Mouse (Mus musculus) forebrain, embryonic 15.5 days (tissue): Measurements from ENCODE around the gene Cadps. TPM values are rescaled to one million over a fixed set of nuclear protein-coding genes. Genes with fewer than 3 reads are reported as not detected.
A peak's percentile ranks its signal among the peaks of the same experiment; 100 is the strongest.

Source experiments
- ATAC-seq: fragments of 200-750 bp; cut with Nextera tagmentation; replicated peaks from 2 replicates; pipeline ENCODE4 v1.8.0; 2017; ENCODE audit warnings: mild to moderate bottlenecking, moderate TSS enrichment, moderate library complexity
- H3K27ac ChIP-seq: fragments of 300-500 bp; sonication (generic); replicated peaks from 2 replicates; pipeline ENCODE4 v1.5.1; 2015; ENCODE audit warnings: mild to moderate bottlenecking, inconsistent platforms
- H3K27me3 ChIP-seq: fragments of 300-500 bp; sonication (generic); 2 replicates; pipeline ENCODE4 v1.6.1; 2015; ENCODE audit warnings: inconsistent platforms
- H3K36me3 ChIP-seq: fragments of 300-500 bp; sonication (generic); 2 replicates; pipeline ENCODE4 v1.6.1; 2015; ENCODE audit warnings: mild to moderate bottlenecking, inconsistent platforms
- H3K4me1 ChIP-seq: fragments of 300-500 bp; sonication (generic); 2 replicates; pipeline ENCODE4 v1.6.1; 2015; ENCODE audit warnings: inconsistent platforms
- H3K4me2 ChIP-seq: fragments of 300-500 bp; sonication (generic); replicated peaks from 2 replicates; pipeline ENCODE4 v1.6.1; 2015; ENCODE audit warnings: mild to moderate bottlenecking, inconsistent platforms
- H3K4me3 ChIP-seq: fragments of 300-500 bp; sonication (generic); 2 replicates; pipeline ENCODE4 v1.5.1; 2015; ENCODE audit warnings: mild to moderate bottlenecking, inconsistent platforms
- H3K9ac ChIP-seq: fragments of 300-500 bp; sonication (generic); replicated peaks from 2 replicates; pipeline ENCODE4 v1.6.1; 2015; ENCODE audit warnings: mild to moderate bottlenecking, inconsistent platforms
- H3K9me3 ChIP-seq: fragments of 300-500 bp; sonication (generic); 2 replicates; pipeline ENCODE4 v1.6.1; 2016; ENCODE audit warnings: inconsistent platforms
- WGBS: fragments of 180-500 bp; shearing (Covaris S2); methylation state at CpG from one replicate; pipeline ENCODE4 v1.1.7; 2015; ENCODE audit warnings: mixed read lengths; 5-methylcytosine and 5-hydroxymethylcytosine counted together
- polyA plus RNA-seq: library from polyadenylated mRNA; unstranded; fragments of >200 nt; fragmentation: Nextera tagmentation; extraction: Ambion mirVana; gene quantifications from 2 replicates; pipeline ENCODE4 v1.2.1, GENCODE M21; 2015

Gene Cadps
- polyA plus RNA-seq, 1 experiment from 2014 or later, result 27.2 TPM

DNA sequence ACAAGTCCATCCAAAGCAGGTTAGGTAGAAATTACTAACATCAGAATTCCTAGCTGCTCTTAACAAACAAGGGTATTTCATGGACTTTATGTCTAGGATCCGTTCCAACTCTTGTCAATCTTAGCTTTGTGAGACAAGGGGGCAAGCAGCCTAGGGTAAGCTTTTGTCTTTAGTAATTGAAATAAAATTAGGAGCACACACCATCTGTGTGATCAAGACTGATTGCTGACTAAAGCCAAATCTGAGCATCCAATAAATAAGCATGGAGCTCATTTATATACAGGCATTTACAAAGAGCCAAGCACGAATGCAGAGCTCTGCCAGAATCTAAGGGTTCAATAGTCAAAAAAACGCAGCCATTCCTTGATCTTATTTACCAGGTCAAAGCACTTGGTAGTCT lies 104.1 kb downstream of the Cadps start:
- peak overlapping the region; percentile 31 for H3K27ac ChIP-seq
- peak; percentile 93 for ATAC-seq
- 18% methylated on average over 3 of the region's 3 CpGs for WGBS

GRCm38 (mm10) chr14:12715906-12716659 lies 106.8 kb downstream of the Cadps start:
- Histone ChIP-seq H3K36me3 (0 out of 2 replicates have a peak, but pooled peaks cover 3% of the 10 kb centered on the region), H3K9me3 (no peaks in the 10 kb centered on the region), H3K9ac (no peak overlapping the region), H3K4me3 (no peak overlapping the region), H3K27me3 (no peaks in the 10 kb centered on the region), H3K4me1 (peaks cover 15% of the 10 kb centered on the region), H3K4me2 (no peak overlapping the region), H3K27ac (no peak overlapping the region)
- ATAC-seq, result no peak; the same call in 1 of the 2 replicates
- 71% methylated on average over 2 of the region's 2 CpGs for WGBS

More for the DNA sequence above, 104.1 kb downstream of the Cadps start:
- H3K4me1 ChIP-seq, result peaks cover 15% of the 10 kb centered on the region
- H3K9ac ChIP-seq, result no peak overlapping the region
- no peaks in the 10 kb centered on the region for H3K27me3 ChIP-seq
- H3K36me3 ChIP-seq, result 0 out of 2 replicates have a peak, but pooled peaks cover 3% of the 10 kb centered on the region
- H3K4me2 ChIP-seq, result no peak overlapping the region
- H3K4me3 ChIP-seq, result no peak overlapping the region
- no peaks in the 10 kb centered on the region for H3K9me3 ChIP-seq

- Histone ChIP-seq H3K4me2 (no peak overlapping the region), H3K27ac (no peak overlapping the region), H3K27me3 (no peaks in the 10 kb centered on the region), H3K9ac (no peak overlapping the region), H3K4me3 (no peak overlapping the region), H3K4me1 (no peaks in the 10 kb centered on the region), H3K36me3 (peaks cover 6% of the 10 kb centered on the region; the same call in 1 of the 2 replicates), H3K9me3 (no peaks in the 10 kb centered on the region)
- 93% methylated on average over 3 of the region's 3 CpGs for WGBS
- no peak for ATAC-seq
Observed at GRCm38 (mm10) chr14:12707395-12707794, 115.5 kb downstream of the Cadps start.

DNA sequence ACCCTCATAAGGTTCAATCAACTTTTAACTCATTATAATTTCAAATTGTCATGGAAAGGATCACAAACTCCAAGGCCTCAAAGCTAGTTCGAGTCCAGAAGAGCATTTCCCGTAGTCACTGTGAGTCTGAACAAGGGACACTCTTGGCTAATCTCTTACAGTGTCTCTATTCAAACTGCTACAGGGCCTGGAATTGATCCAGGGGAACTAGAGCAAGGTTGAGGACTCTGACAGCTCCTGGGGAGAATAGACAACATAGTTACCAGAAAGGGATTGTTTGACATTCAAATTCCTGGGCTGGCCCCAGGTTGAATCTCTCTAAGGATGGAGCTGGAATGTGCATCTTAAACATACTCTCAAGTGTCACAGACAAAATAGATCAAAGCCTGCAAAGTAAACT lies 118.4 kb downstream of the Cadps start:
- Histone ChIP-seq H3K9me3 (no peaks in the 10 kb centered on the region), H3K27me3 (no peaks in the 10 kb centered on the region), H3K9ac (no peak overlapping the region), H3K4me1 (no peaks in the 10 kb centered on the region), H3K36me3 (peaks cover 6% of the 10 kb centered on the region; the same call in 1 of the 2 replicates), H3K27ac (no peak overlapping the region), H3K4me3 (no peak overlapping the region), H3K4me2 (no peak overlapping the region)
- ATAC-seq, result no peak
- 54% methylated on average over 2 of the region's 2 CpGs for WGBS

DNA sequence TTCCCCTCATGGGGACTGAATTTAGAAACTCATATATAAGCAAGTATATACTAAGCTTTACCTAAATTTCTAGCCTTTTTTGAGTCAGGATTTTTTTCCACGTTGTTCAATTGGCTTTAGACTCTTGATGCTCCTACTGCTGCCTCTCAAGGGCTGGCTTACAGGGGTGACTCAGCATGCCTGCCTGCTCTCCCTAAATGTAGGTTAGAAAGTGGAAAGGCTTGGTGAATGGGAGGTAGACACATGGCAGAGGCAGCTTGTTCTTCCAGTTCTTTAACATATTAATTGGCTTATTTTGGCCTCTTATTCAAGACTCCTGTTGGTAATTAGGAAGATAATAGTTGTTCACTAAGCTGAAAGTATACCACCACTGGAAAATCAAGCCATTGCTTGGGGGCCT lies 132.7 kb downstream of the Cadps start:
- Histone ChIP-seq H3K4me3 (no peak overlapping the region), H3K27ac (no peak overlapping the region), H3K36me3 (no peaks in the 10 kb centered on the region), H3K27me3 (no peaks in the 10 kb centered on the region), H3K9me3 (no peaks in the 10 kb centered on the region), H3K9ac (no peak overlapping the region), H3K4me2 (no peak overlapping the region), H3K4me1 (no peaks in the 10 kb centered on the region)
- no peak for ATAC-seq
- WGBS, result 12% methylated on average over 1 of the region's 1 CpGs

DNA sequence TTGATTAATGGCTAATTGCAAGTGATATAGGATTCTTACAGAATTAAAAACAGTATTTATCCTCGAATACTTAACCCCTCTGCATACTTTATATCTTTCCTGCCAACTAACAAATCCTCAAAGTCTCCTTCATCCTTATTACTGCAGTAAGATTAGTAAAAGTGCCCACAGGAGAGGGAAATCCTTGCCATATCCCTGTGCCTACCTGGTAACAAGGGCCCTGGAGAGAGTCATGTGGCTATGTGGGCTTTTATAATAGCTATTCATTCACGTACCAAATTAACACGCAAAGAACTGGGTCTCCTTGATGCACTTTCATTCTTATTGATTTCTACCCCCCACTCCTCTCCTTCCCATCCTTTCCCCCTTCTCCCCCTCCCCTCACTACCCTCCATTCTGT lies 137.9 kb downstream of the Cadps start:
- Histone ChIP-seq H3K9ac (no peak overlapping the region), H3K9me3 (no peaks in the 10 kb centered on the region), H3K4me1 (peaks cover 12% of the 10 kb centered on the region), H3K4me3 (no peak overlapping the region), H3K4me2 (no peak overlapping the region), H3K36me3 (no peaks in the 10 kb centered on the region), H3K27me3 (no peaks in the 10 kb centered on the region), H3K27ac (no peak overlapping the region)
- no peak for ATAC-seq
- WGBS, result 49% methylated on average over 3 of the region's 3 CpGs

DNA sequence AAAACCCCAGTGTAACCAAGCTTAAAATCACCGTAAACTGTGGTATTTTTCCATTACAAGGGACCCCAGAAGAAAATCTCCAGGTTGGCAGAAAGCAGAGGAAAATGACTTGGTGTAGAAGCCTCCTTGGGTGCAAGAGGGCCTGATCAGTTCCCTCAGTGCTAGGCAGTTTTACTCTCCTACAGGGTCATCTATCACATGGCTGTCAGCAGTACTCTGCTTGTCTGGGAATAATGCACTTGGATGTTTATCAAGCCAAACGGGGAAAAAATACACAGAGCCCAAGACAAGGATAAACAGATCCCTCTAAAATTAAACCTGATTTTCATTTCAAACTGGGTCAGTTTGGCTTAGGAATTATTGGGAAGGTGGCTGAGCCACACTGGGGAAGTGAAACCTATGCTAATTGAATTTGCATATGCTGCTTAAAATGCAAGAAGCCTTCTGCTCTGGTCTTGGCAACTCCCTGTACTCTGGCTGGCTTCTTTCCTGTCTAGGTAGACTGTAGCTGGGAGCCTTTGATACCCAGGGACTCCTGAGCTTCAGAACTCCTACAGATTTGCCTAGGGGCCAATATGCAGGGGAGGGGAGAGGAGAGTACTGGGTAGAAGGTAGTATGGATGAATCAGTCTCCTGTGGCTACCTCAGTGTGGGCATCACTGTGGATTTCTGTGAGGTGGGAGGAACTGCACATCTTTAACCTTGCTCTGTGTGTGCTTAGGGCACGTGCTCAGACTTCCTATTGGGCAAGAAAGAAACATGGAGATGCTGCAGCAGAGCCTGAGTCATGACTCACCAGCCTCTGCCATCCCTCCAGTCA lies 141.8 kb downstream of the Cadps start:
- H3K4me1 ChIP-seq, result peaks cover 12% of the 10 kb centered on the region
- no peak overlapping the region for H3K4me2 ChIP-seq
- H3K36me3 ChIP-seq, result no peaks in the 10 kb centered on the region
- H3K27me3 ChIP-seq, result no peaks in the 10 kb centered on the region
- 60% methylated on average over 3 of the region's 3 CpGs for WGBS
- ATAC-seq, result peak; percentile 93
- peak overlapping the region; percentile 63 for H3K27ac ChIP-seq
- no peak overlapping the region for H3K4me3 ChIP-seq
- no peak overlapping the region for H3K9ac ChIP-seq
- no peaks in the 10 kb centered on the region for H3K9me3 ChIP-seq

DNA sequence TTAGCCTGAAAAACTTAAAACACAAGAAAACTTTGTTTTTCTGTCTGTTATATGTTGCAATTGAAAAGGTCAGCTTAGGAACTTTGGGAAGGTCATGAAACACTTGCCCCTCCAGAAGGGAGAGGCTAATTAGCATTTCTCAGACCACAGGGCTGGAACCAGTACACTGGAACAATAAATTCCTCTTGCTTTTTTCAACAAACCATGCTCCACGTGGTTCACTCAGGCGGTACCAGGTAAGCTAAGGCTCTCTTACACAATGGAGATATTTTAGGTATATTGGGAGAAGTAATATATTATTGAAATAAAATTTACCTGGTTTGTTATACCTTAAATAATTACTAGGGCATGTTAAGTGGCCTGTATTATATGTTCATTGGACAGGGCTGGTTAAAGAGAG lies 161.4 kb downstream of the Cadps start:
- H3K4me2 ChIP-seq, result no peak overlapping the region
- H3K9me3 ChIP-seq, result no peaks in the 10 kb centered on the region
- no peaks in the 10 kb centered on the region for H3K27me3 ChIP-seq
- 65% methylated on average over 2 of the region's 2 CpGs for WGBS
- H3K4me1 ChIP-seq, result no peaks in the 10 kb centered on the region
- H3K27ac ChIP-seq, result no peak overlapping the region
- no peak overlapping the region for H3K9ac ChIP-seq
- no peaks in the 10 kb centered on the region for H3K36me3 ChIP-seq
- ATAC-seq, result no peak
- no peak overlapping the region for H3K4me3 ChIP-seq

- no peaks in the 10 kb centered on the region for H3K4me1 ChIP-seq
- H3K9ac ChIP-seq, result no peak overlapping the region
- no peak overlapping the region for H3K27ac ChIP-seq
- H3K27me3 ChIP-seq, result no peaks in the 10 kb centered on the region
- 84% methylated on average over 4 of the region's 4 CpGs for WGBS
- ATAC-seq, result no peak
- H3K4me2 ChIP-seq, result no peak overlapping the region
- no peak overlapping the region for H3K4me3 ChIP-seq
- no peaks in the 10 kb centered on the region for H3K36me3 ChIP-seq
- no peaks in the 10 kb centered on the region for H3K9me3 ChIP-seq
Observed at GRCm38 (mm10) chr14:12657351-12657750, 165.5 kb downstream of the Cadps start.

DNA sequence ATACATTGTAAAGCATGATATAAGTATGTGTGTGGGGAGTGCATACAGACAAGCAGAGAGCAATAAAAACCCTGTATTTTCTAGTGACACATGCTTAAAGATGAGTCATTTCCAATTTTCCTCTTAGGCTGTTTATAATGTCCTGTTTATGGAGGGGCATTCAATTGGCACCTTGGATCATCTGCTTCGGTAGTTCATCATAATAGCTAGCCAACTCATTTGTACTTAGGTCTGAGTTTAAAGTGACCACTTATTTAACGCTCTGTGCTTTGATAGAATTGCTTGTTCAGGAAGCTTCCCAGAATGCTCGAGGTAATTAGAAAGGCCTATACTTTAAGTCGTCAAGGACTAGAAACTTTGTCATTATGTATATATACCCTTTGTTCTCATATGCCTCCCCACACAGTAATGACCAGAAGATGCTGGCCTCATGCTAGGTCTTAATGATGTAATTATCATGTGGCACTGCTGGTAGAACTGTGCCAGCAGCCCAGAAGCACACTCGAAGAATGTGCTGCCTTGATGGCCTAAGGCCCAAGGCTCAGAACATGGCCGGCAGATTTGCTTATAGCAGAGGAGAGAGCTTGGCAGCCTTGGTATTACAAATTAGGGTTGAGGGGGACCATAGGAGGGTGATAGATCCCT lies 179.9 kb downstream of the Cadps start:
- Histone ChIP-seq H3K9me3 (no peaks in the 10 kb centered on the region), H3K9ac (no peak overlapping the region), H3K27ac (no peak overlapping the region), H3K4me1 (peaks cover 11% of the 10 kb centered on the region; the same call in 1 of the 2 replicates), H3K27me3 (no peaks in the 10 kb centered on the region), H3K4me3 (no peak overlapping the region), H3K4me2 (no peak overlapping the region), H3K36me3 (no peaks in the 10 kb centered on the region)
- peak; percentile 84 for ATAC-seq
- 25% methylated on average over 6 of the region's 6 CpGs for WGBS

DNA sequence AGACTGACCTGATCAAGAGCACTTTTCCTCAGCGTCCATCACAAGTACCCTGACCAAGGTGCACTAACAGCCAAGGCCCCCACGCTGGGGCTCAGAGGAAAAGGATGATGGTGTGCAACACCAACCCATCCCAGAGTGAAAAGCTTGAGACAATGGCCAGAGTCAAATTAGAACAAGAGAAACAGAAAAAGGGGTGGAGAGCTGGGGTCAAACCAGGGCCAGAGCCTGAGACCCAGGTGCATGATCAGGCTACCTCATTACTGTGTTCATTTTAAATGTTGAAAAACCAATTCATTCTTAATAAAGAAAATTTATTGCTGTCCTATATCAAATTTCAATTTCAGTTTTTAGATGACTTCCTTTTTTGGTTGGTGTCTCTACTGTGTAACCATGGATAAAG lies 184.1 kb downstream of the Cadps start:
- no peaks in the 10 kb centered on the region for H3K36me3 ChIP-seq
- peaks cover 11% of the 10 kb centered on the region; the same call in 1 of the 2 replicates for H3K4me1 ChIP-seq
- 74% methylated on average over 2 of the region's 2 CpGs for WGBS
- H3K27ac ChIP-seq, result no peak overlapping the region
- H3K4me2 ChIP-seq, result no peak overlapping the region
- no peak overlapping the region for H3K4me3 ChIP-seq
- no peaks in the 10 kb centered on the region for H3K9me3 ChIP-seq
- ATAC-seq, result no peak
- H3K9ac ChIP-seq, result no peak overlapping the region
- no peaks in the 10 kb centered on the region for H3K27me3 ChIP-seq
